Mouse (Mus musculus): ENCODE data around the gene Wasf2. TPM values are rescaled to one million over a fixed set of nuclear protein-coding genes. Genes with fewer than 3 reads are reported as not detected.

Wasf2 gene
- total RNA-seq, 2 experiments from 2014 or later: 28.9 to 32.8 TPM

DNA sequence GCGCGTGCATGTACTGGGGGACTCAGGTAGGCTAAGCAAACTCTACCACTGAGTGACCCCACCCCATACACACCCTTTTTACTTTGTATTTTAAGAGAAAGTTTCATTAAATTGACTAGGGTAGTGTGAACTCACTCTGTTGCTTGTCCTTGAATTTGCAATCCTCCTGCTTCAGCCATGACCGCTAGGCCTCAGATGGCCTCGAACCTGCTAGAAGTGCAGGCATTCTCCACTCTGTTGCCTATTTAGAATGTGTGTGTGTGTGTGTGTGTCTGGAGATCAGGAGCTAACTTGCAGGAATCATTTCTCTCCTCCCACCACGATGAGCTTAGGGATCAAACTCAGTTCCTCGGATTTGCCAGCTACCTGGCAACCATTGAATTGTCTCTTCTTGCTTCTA lies 10.7 kb upstream of the Wasf2 start:
- DNase-seq (ENCODE audit: extremely low spot score in 1 of 2, low spot score in 1 of 2): no peak

DNA sequence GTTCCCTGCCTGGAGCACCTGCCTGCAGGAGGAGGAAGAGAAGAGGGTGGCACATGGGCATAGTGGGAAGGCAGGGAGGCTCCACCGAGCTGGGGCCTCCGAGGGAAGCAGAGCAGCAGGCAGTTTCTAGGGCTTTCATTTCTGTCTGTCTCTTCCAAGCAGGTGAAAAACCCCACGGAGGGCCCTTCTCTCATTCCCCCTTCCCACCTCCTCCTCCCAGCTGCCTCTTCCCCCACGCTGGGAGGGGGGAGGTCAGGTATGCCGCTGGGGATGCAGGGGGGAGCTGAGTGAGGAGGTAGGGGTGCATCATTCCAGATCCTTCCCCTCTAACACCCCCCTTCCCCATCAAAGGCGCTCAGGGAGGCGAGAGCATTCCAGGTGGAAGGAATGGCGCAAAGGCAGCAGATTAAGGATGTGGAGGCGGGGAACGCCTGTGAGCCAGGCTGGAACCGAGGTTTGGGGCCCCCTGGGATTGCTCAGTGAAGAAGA lies 9.4 kb upstream of the Wasf2 start:
- no peak for DNase-seq (ENCODE audit: extremely low spot score in 1 of 2, low spot score in 1 of 2)

DNA sequence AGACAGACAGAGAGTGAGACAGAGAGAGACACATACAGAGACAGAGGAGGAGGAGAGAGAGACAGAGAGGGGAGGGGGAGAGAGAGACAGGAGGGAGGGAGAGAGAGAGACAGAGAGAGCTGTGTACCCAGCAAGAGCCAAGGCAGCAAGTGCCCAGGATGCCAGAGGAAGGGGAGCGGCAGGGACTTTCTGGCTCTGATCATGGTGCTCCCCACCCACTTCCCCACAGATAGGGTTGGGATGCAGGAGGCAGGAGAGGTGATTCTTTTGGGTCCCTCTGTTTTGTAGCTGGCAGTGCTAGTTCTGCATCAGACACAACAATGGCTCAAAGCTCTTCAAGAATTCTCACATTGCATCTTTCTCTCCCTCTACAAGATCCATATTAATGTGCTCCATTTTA lies 8.9 kb upstream of the Wasf2 start:
- DNase-seq (ENCODE audit: extremely low spot score in 1 of 2, low spot score in 1 of 2): no peak

DNA sequence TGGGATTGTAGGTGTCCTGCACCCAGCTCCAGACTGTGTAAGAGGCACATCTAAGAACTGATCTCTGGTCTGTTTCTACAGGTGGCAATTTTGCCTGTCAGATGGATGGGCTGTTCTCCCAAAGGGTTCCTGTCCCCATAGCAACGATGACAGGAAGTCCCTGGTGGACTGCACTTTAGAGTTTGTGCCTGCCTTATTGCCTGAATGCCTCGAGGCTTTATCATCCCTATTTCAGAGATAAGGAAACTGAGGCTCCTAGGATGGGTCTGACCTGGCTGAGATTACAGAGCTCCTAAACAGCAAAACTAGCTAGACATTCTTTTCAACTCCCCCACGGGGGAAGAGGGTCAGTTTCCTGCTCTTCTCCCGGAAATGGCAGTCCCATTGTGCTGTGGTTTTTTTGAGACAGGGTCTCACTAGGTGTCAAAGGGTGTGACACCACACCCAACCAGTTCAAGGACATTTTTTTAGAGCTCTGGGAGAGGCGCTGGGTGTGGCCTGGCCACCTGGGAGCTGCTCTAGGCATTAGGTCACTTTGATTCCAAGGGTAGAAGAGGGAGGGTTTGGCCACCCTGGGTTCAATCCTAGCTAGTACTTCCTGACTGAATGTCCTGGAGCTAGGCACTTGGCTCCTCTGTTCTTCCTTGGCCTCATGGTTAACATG lies 8.2 kb upstream of the Wasf2 start:
- DNase-seq (ENCODE audit: extremely low spot score in 1 of 2, low spot score in 1 of 2): no peak

DNA sequence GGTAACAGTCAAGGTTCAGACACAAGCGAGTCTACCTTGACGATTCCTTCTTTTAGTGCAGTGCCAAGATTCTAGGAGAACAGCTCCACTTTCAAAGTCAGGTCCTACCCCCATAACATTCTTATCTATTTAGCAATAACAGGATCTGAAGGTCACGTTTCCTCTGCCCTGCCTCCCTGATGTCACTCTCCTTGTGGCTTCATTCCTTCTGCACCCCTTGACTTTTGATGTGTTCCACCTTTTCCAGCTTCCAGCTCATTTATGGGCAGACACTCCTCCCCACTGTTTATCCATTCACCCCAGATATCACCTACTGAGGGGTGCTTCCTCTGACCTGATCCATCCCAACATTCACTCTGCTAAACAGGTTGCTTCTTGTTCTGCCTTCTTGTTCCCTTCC lies 3.2 kb upstream of the Wasf2 start:
- no peak for DNase-seq (ENCODE audit: extremely low spot score in 1 of 2, low spot score in 1 of 2)

DNA sequence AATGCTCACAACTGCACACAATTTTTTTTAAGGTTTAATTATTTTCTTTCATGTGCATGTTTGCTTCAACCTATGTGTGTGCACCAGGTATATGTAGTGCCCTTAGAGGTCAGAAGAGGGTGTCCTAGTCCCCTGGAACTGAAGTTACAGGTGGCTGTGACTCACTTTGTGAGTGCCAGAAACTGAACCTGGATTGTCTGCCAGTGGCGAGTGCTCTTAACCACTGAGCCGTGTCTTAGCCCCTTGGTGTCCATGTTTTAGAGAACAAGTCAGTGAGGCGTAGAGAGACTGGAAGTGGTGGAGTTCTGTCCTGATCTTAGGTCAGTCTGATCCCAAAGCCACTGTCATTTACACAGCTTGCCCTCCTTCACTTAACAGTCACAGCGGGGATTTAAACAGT lies 2.4 kb upstream of the Wasf2 start:
- DNase-seq (ENCODE audit: extremely low spot score in 1 of 2, low spot score in 1 of 2): no peak

DNA sequence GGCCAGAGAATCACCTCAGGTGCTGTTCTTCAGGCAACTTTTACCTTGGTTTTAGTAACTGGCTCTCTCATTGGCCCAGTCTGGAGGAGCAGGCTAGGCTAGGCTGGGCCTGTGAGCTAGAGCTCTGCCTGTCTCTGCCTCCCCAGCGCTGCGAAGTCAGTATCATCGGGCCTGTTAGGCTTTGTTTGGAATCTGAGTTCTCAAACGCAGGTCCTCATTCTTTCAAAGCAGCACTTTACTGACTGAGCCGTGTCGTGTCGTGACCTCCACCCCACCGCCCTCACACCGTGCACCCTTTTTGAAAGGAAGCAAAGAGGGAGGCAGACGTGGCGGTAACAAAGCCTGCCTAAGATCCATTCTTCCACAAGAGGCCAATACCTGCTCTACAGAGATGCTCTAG lies 914 bp upstream of the Wasf2 start:
- no peak for DNase-seq (ENCODE audit: extremely low spot score in 1 of 2, low spot score in 1 of 2)

DNA sequence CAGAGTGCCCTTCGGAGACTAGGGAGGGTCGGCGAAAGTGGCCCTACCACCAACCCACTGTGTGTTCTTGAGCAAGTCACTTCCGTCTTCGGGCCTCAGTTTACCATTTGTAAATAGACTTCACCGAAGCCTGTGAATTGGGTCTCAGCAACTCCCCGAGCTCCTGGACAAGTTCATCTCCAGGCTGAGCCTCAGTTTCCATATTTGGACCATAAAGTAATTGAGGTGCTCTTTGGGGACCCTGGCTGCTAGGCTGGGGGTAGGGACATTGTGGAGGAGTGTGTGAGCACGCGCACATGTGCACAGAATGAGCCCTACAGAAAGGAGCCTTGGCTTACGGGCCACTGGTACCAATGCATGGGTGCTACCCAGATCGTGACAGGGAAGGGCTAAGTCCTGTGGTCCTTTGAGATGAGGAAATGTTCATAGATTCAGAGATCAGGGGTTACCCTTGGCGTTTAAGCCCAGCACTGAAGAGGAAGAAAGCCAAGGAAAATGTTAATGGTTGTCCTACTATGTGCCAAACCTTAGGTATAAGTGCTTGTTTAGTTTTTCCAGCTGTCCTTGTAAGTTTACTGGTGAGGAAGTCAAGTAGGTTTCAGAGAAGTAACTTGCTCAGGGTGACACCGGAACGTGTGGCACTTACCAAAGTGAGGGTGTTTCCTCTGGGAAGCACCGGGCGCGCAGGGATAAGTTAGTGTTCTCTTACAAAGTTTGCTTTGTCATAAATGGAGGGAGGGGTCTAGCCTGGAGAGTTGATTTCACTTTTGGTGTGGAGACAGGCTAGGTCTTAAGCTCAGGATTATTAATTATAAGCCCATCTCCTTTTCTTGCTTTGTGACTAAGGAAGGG lies 811 bp downstream of the Wasf2 start:
- no peak for DNase-seq (ENCODE audit: extremely low spot score in 1 of 2, low spot score in 1 of 2)

DNA sequence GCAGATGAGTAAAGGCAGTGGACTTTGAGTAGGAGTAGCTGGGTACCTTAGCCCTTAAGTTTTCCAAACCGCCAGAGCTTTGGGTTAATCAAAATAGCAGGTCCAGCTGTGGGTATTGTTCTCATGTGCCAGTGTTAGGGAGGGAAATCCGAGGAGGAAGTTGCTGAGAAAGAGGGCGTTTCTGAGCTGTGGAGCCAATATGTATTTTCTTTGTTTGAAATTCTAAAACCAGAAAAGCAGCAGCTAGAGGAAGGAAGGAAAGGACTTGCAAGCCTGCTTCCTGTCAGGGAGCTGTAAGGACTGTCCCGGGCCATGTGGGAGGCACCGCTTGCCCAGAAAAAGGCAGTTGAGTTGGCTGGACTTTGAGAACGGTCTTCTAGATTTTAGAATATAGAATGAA lies 1.7 kb downstream of the Wasf2 start:
- DNase-seq (ENCODE audit: extremely low spot score in 1 of 2, low spot score in 1 of 2): no peak

DNA sequence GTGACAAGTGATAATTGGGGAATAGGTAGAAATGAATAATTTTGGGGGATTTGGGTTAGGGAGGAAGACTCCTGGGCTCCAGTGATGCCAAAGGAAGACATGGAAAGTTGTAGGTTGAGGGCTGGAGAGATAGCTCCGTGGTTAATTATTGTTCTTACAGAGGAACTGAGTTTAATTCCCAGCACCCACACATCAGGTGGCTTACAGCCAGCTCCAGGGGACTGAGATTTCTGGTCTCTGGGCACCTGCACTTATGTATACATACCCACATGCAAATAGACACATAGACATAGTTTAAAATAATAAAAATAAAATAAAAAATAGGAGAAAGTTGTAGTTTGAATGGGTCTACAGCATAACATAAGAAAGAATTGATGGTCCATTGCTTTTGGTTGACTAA lies 6.6 kb downstream of the Wasf2 start:
- no peak for DNase-seq (ENCODE audit: extremely low spot score in 1 of 2, low spot score in 1 of 2)

DNA sequence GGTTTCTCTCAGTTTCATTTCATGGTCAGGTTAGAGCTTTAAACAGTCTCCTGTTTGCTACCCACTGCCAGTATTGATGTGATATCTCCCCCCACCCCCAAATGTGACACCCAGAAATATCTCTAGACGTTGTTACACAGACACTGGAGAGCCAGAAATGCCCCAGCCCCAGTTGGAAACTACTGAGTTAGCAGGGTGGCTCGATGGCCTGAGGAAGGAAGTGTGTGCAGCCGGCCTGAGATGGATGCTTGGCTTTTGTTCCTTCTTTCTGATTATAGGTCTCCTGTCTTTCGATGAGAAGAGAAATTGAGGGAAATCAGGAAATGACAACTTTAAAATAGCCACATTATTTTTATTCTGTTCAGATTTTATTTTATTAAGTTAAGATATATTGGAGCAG lies 8.7 kb downstream of the Wasf2 start:
- no peak for DNase-seq (ENCODE audit: extremely low spot score in 1 of 2, low spot score in 1 of 2)

DNA sequence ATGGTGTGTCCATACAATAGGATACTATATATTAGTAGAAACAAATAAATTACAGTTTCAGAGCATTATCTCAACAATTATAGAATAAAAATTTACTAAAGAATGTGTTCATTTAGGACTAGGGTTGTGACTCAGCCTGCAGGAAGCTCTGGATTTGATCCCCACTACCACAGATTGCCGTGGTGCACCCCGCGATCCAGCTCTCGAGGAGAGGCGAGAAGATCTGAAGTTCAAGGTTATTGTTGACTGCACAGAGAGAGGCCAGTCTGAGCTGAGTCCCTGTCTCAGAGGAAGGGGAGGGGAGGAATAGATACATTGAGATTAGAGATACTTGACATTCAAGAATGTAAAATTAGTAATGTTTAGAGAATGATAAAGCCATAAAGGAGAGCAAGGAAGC lies 24.7 kb downstream of the Wasf2 start:
- DNase-seq (ENCODE audit: extremely low spot score in 1 of 2, low spot score in 1 of 2): no peak

DNA sequence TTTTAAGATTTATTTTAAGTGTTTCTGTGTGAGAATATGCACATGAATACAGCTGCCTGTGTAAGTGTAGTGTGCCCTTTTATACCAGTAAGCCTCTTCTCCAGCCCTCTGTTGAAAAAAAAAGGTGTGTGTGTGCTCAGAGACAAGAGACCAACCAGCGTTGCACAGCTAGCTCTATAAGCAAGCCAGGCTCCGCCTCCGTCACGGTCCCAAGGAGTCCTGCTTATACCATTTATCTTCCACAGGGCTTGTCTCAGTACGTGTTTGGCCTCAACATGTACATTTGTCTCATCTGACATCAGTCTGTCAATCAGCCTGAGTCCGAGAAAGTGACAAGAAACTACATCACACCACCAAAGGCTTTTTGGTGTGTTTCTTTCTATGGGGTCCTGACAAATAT lies 25.4 kb downstream of the Wasf2 start:
- DNase-seq (ENCODE audit: extremely low spot score in 1 of 2, low spot score in 1 of 2): no peak

DNA sequence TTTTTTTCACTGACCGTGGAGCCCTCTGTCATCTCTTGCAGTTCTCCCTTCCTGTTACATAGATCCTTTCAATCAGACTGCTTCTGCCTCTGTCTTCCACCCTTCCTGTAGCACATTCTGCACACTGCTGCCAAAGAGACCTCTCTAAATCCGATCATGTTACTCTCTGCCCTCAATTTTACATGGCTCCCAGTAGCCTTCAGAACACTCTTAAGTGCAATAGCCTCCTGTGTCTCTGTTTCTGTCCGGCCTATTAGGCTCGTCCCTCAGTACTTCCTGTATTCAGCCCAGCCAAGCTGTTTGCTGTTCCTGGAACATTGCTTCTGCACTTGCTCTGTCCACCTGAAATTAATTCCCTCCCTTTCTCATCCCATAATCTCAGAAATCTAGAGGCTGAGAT lies 26.1 kb downstream of the Wasf2 start:
- no peak for DNase-seq (ENCODE audit: extremely low spot score in 1 of 2, low spot score in 1 of 2)

DNA sequence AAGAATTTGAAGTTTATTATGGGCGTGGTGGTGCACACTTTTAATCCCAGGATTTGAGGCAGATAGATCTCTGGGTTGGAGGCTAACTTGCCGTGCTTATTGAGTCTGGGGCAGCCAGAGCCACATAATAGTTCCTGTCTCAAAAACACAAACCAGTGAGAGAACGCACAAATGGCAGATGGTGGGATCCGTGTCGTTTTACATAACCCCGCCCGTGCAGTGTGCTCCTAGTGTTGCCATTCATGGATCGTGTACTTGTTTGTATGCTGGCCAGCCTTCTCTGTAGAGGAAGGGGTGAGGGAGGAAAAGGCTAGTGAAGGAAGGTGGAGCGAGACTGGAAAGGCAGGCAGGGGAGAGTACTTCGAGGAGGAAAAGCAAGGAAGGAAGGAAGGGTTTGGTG lies 26.5 kb downstream of the Wasf2 start:
- no peak for DNase-seq (ENCODE audit: extremely low spot score in 1 of 2, low spot score in 1 of 2)

DNA sequence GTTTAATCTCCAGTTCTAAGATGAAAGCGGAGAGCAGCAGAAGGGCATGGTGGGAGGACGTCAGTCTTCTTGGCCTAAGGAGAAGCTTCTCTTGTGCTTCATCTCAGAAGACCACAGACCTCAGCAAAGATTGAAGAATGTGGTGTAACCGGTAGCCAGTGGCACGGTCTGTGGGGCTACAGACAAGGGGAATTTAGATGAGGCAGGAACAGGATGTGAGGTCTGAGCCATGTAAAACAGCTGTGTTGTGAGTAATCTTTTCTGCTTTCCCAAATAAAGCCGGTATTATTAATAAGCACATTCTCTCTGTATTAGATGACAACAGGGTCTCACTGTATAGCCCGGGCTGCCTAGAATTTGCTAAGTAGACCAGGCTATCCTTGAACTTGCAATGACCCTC lies 28.8 kb downstream of the Wasf2 start:
- no peak for DNase-seq (ENCODE audit: extremely low spot score in 1 of 2, low spot score in 1 of 2)

DNA sequence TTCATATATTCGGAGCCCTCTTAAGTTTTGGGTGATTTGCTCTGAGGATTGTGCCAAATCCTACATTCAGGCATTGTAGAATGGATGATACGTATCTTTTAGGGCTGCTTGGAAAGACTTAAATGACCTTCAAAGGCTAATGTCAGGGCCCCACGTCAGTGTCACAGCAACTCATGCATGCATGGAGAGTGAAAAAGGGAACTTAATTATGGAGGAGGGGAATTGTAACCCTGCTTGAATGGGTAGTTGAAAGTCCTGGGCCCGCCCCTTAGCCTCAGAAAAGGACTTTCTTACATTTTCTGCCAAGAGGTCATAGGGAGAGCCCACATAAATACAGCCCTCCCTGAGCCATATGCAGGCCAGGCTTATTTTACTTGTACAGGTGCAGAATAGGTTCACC lies 29.3 kb downstream of the Wasf2 start:
- no peak for DNase-seq (ENCODE audit: extremely low spot score in 1 of 2, low spot score in 1 of 2)

DNA sequence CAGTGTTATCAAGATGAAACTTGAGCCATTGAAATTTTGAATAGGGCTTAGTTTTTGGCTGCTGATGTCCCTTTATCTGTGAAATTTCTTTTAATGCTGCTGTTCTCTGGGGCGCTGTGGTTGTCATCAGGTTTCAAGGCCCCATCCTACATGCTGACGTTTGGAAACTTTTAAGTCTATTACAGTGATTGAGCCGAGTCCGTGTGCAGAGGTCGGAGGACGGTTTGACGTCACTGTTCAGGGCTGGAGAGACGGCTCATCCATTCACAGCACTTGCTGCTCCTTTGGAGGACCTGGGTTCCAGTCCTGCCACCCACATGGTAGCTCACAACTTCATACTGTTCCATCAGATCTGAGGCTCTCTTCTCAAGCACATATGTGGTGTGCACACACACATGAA lies 29.9 kb downstream of the Wasf2 start:
- DNase-seq (ENCODE audit: extremely low spot score in 1 of 2, low spot score in 1 of 2): no peak

DNA sequence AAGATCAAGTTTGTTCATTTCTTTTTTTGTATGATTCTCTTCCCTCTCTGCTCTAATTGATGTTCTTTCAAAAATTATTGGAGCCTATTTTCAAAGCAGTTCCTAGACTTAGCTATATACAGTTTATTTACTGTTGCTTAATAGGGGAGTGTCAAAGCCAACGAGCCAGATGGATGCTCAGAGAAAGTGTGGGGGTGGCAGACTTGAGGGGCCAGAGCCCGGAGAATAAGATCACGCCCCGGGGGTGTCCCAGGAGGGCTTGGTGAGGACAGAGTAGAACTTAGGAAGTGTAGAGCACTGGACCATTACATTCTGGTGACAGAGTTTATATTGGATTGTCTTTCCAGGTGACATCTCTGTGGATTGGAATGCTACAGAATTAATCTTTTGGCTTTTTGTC lies 30.5 kb downstream of the Wasf2 start:
- DNase-seq (ENCODE audit: extremely low spot score in 1 of 2, low spot score in 1 of 2): no peak

DNA sequence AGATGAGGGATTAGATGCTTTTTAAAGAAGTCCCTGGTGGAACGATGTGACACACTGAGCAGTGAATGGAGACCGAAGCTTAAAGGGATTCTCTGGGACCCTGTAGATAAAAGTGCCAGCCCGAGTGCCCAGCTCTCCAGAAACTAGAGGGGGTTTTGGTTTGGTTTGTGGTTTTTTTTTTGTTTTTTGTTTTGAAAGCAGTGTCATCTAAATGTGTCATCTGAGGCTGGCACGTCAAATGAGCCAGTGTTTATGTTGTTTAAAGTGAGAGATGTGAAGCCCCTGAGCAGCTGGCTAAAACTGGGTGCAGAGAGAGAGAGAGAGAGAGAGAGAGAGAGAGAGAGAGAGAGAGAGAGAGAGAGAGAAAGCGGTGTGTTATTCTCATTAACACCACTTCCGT lies 31.9 kb downstream of the Wasf2 start:
- no peak for DNase-seq (ENCODE audit: extremely low spot score in 1 of 2, low spot score in 1 of 2)

DNA sequence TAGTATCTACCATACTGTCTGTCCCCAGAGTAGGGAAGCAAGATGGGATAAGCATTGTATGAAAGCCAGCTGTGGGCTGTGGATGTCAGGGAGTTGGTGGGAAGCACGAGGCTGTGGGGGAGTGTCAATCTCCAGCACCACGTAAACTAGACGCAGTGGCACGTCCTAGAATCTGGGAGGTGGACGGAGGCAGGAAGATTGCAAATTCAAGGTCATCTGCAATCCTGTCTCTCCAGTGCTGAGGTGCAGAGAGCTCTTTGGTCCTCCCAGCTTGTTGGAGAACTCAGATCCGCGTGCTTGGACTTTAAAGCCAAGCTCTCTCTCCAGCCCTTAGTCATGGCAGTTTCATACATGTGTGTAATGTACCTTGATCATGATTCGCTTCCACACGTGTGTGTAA lies 36.5 kb downstream of the Wasf2 start:
- no peak for DNase-seq (ENCODE audit: extremely low spot score in 1 of 2, low spot score in 1 of 2)
